Mouse (Mus musculus) embryonic fibroblast, embryonic 13.5 days (primary cell): Measurements from ENCODE around the gene Thsd4. TPM values are rescaled to one million over a fixed set of nuclear protein-coding genes. Genes with fewer than 3 reads are reported as not detected.

Experiments used
- H3K27ac ChIP-seq: 2 replicates; pipeline ENCODE4 v1.5.1; 2012; ENCODE audit warnings: low read length, control low read depth, inconsistent platforms; ENCODE audit not compliant: insufficient read depth
- H3K4me1 ChIP-seq: 2 replicates; pipeline ENCODE4 v1.6.1; 2011; ENCODE audit warnings: low read length; ENCODE audit not compliant: control insufficient read depth, insufficient read depth
- H3K4me3 ChIP-seq: 2 replicates; pipeline ENCODE4 v1.5.1; 2011; ENCODE audit warnings: mild to moderate bottlenecking, control low read depth, low read length; ENCODE audit not compliant: insufficient read depth
- CTCF ChIP-seq: IDR thresholded peaks from 2 replicates; pipeline ENCODE4 v1.5.1; 2011; ENCODE audit warnings: mild to moderate bottlenecking, control low read depth, low read length, moderate library complexity, borderline replicate concordance; ENCODE audit not compliant: insufficient read depth
- POLR2A ChIP-seq: IDR thresholded peaks from 2 replicates; pipeline ENCODE4 v1.6.1; 2011; ENCODE audit warnings: low read depth, mild to moderate bottlenecking, control low read depth, low read length, moderate library complexity
- polyA plus RNA-seq: library from polyadenylated mRNA; stranded (reverse); fragments of >200 nt; gene quantifications from 2 replicates; pipeline ENCODE4 v1.2.4, GENCODE M21; 2011; ENCODE audit warnings: low read depth; ENCODE audit not compliant: missing spikeins, insufficient read length

Thsd4 gene
- polyA plus RNA-seq, 1 experiment = 7.0 TPM

DNA sequence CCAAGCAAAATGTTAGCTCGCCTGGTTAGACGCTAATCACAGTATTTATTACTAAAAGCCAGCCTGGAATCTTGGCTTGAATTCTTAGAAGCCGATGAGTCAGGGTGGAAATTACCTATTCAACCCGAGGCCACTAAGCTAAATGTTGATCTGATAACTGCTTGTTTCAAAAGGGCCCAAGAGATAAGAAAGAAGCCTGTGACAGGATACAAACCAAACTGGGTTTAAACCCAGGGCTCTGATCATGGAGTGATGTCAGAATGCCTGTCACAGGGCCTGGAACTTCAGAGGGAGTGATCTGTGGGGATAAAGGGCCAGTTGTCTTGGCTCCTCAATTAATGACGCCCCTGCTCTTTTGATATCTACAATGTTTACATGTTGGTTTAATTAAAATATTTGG, 497.3 kb downstream of the Thsd4 start:
- H3K4me1 ChIP-seq = no peaks in the 10 kb centered on the region; the same call in 1 of the 2 replicates

DNA sequence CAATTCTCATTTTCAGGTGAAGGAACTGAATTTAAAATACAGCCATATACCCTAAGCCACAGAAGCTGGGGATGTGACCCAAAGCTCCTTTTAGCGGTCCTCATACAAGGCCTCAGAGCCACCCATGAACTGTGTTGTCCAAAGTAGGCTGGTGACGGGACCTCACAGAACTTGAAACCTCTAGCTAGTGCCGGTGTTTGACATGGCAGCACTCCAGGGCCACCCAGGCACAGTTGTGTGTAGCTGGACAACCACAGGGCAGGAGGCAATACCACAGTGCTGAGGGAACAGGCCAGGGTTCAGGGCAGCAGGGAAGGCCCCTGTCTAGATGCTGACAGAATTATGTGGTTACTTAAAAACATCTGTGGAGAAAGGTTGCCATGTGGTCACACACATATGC, 499.5 kb downstream of the Thsd4 start:
- no peaks in the 10 kb centered on the region; the same call in 1 of the 2 replicates for H3K4me1 ChIP-seq
- H3K4me3 ChIP-seq = no peak overlapping the region
- no peak overlapping the region for H3K27ac ChIP-seq
- TF ChIP-seq POLR2A = no peak
- TF ChIP-seq CTCF = no peak

More for the DNA sequence above, 497.3 kb downstream of the Thsd4 start:
- 0 out of 2 replicates have a peak overlapping the region, but pooled peaks have one; percentile 1 for H3K27ac ChIP-seq
- no peak for TF ChIP-seq CTCF
- H3K4me3 ChIP-seq = no peak overlapping the region

DNA sequence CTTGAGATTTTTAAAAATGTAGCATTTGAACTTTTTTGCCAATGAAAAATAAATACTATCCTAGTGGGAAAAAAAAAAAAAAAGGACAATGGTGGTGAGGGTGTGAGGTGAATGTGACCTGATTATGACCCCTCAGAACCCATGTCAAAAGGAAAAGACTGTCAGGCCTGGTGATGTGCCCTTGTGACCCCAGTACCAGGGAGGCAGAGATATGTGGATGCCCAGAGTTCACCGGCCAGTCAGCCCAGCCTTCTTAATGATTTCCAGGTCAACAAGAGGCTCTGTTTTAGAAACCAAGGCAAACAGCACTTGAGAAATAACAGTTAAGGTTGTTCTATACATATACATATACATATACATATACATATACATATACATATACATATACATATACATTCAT, 501.4 kb downstream of the Thsd4 start:
- H3K4me1 ChIP-seq = no peaks in the 10 kb centered on the region; the same call in 1 of the 2 replicates
- no peak overlapping the region for H3K27ac ChIP-seq
- TF ChIP-seq CTCF (no peak), POLR2A (no peak)
- no peak overlapping the region for H3K4me3 ChIP-seq

DNA sequence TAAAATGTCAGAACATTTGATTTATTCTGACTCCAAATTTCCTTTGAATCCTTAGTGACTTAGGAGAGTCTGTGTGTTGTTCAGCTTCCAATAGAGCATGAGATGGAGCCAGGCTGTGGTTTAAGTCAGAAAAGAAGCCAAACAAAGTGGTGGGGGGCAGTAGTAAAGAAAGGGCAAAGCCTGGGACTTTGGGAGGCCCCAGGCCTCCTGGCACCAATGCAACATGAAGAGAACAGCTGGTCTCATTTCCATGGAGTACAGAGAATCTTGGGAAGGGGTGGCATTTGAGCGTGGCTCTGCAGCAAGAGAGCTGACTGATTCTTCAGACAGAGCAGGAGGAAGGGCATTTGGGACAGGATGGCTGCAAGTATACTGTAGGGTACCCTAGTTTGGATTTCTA, 511.6 kb downstream of the Thsd4 start:
- Histone ChIP-seq H3K4me1 (no peaks in the 10 kb centered on the region), H3K27ac (no peak overlapping the region), H3K4me3 (no peak overlapping the region)
- TF ChIP-seq CTCF = no peak
- TF ChIP-seq POLR2A = no peak

DNA sequence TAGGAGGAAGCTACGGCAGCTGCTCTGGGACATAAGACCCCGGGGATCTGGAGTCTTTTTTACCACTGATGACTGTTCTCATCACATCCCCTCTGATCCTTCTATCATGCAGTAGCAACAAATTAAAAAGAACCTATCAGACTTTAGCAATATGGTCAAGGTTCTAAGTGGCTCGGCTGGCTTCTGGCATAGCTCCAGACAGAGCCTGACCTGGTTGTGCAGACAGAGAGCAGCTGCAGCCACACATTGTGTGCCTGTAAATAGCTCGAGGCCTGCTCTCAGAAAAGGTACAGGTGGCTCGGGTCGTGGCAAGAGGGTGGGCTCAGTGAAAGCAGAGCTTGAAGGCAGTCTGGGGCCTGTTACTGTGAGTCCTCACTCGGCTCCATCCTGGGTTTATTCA, 512.9 kb downstream of the Thsd4 start:
- no peak overlapping the region for H3K27ac ChIP-seq
- no peak overlapping the region for H3K4me3 ChIP-seq
- H3K4me1 ChIP-seq = no peaks in the 10 kb centered on the region
- TF ChIP-seq CTCF (no peak), POLR2A (no peak)

GRCm38 (mm10) chr9:60002323-60002722, 519.5 kb downstream of the Thsd4 start:
- Histone ChIP-seq H3K27ac (no peak overlapping the region), H3K4me3 (no peak overlapping the region), H3K4me1 (no peaks in the 10 kb centered on the region)
- TF ChIP-seq CTCF = no peak
- no peak for TF ChIP-seq POLR2A

DNA sequence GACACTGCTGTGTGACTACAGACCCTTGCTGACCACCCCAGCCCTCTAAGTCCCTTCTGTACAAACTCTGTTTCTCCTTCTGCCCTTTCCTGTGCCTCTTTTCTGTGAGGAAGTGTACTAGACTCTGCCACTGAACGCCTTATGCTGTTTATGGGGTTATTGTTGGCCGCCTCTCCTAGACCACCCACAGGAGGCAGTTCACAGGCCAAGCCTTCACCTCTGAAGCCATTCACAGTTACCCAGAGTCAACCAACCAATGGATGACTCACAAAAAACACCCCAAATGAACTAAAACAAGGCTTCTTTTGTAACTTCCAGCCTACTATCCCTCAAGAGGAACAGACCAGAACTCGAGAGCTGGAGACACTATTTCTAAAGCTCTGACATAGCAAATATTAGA, 520.4 kb downstream of the Thsd4 start:
- Histone ChIP-seq H3K27ac (no peak overlapping the region), H3K4me1 (no peaks in the 10 kb centered on the region), H3K4me3 (no peak overlapping the region)
- TF ChIP-seq CTCF (no peak), POLR2A (no peak)

DNA sequence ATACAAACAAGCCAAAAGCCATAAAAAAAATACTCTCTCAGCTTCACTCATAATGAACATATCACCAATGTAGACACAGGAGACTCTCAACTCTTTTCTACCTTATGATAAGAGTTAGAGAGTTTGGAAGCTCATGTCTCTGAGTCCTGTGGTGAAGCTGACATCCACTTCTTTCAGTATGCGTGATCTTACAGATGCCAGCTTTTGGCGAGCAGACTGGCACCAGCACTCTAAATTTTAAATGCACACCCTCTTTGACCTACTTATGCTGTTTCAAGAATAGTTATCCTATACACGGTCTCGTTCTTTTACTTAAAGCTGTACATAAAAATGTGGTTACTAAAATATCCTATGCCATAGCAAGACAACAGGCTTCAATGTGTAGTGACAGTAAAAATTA, 524.1 kb downstream of the Thsd4 start:
- Histone ChIP-seq H3K4me3 (no peak overlapping the region), H3K4me1 (no peaks in the 10 kb centered on the region), H3K27ac (no peak overlapping the region)
- TF ChIP-seq POLR2A (no peak), CTCF (no peak)

DNA sequence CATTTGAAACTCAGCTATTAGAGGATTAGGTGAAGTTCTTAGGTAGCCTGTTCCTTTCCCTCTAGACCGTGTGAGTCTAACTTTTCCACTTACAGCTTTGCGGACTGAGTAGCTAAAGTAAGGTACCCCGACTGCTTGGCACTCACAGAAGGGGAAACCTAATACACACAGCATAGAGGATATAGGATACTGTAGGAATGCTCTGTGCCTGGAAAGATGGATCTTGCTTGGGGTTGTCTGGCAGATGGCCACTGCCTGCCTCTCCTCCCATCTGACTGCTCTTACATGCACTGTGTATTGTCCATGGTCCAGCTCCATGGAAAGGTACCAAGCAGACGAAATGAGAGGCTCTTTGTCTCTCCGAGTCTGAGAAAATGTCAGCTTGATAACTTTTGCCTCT, 530.4 kb downstream of the Thsd4 start:
- Histone ChIP-seq H3K27ac (no peak overlapping the region), H3K4me1 (no peaks in the 10 kb centered on the region), H3K4me3 (no peak overlapping the region)
- TF ChIP-seq POLR2A (no peak), CTCF (no peak)

- Histone ChIP-seq H3K27ac (no peak overlapping the region), H3K4me3 (no peak overlapping the region), H3K4me1 (no peaks in the 10 kb centered on the region)
- TF ChIP-seq CTCF = no peak
- no peak for TF ChIP-seq POLR2A
Observed at GRCm38 (mm10) chr9:59989864-59990263, 532.0 kb downstream of the Thsd4 start.
